Mouse (Mus musculus): Measurements from ENCODE around the gene Cby3.

The Cby3 gene

GRCm38 (mm10) chr11:50388217-50388929 lies 34.1 kb downstream of the Cby3 start:
- DNase-seq (ENCODE audit: low read depth, low spot score), result no peak

DNA sequence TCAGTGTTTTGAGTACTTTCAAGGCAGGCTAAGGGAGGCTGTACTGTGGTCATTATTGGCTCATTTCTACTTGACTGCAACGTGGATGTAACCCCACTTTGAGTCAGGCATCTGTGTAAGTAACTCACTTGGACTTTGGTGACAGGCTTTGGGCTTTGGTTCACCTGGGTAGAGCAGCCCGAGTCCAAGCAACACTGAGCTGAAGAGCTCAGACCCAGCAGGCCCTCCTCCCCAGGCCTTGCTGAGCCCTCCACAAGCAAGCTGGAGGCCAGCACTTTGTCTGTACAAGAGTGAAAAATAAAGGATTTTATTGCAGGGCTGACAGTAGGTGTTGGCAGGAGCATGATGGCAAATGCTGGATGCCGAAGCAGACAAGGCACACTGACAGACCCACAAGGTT lies 34.7 kb downstream of the Cby3 start:
- DNase-seq (ENCODE audit: low read depth, low spot score), result no peak

DNA sequence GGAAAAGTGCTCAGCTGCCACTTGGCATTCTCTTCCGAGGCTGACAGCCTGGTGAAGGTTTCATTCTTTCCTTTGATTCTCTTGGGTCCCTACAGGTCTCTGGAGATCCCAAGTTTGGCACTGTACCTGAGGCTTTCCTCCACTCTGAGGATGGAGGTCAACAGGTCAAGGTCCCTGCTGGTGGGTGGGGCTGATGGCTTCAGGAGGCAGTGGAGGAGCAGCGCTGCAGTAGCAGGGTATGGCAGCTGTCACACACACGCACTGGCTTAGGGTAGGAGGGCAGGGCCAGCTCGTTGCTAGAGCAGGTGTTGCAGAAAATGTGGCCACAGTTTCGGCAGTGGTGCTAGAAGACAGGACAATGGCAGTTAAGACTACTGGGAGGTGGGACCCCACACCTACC lies 35.4 kb downstream of the Cby3 start:
- no peak for DNase-seq (ENCODE audit: low read depth, low spot score)

DNA sequence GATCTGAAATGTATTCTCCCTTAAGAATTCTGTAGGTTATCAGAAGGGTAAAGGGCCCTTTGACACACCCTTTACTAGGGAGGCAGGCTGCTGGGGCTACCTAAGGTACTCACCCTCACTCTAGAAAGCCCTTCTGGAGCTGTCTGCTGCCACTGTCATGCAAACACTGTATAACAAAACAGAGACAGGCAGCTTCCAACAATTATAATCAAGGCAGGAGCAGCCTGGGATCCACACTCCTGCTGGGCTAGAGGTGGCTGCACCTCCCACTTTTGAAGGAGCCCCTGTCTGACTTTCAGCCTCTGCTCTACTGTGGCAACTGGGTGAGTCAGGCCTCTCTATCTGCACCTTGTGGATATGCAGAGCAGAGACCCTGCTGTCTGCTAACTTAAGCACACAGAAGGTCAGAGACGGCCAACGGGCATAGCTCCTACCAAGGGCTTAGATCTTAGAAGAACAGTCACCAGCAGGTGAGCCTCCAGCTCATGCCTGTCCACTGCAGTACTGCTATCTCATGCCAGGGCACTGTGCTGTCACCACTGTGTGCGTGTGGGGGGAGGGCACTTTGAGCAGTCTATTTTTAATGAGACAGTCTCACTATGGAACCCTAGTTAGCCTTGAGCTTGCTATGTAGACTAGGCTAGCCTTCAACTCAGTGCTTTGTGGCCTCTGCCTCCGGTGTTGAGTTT lies 37.2 kb downstream of the Cby3 start:
- DNase-seq (ENCODE audit: low read depth, low spot score), result no peak

- no peak for DNase-seq (ENCODE audit: low read depth, low spot score)
These were observed 39.0 kb downstream of the Cby3 start for GRCm38 (mm10) chr11:50393306-50393705.

- DNase-seq (ENCODE audit: low read depth, low spot score), result no peak
These were observed 40.5 kb downstream of the Cby3 start for GRCm38 (mm10) chr11:50394731-50395130.

- DNase-seq (ENCODE audit: low read depth, low spot score), result no peak
These were observed 42.6 kb downstream of the Cby3 start for GRCm38 (mm10) chr11:50396766-50397307.

- no peak for DNase-seq (ENCODE audit: low read depth, low spot score)
These were observed 43.1 kb downstream of the Cby3 start for GRCm38 (mm10) chr11:50397316-50397715.

- no peak for DNase-seq (ENCODE audit: low read depth, low spot score)
These were observed 44.5 kb downstream of the Cby3 start for GRCm38 (mm10) chr11:50398803-50399202.

DNA sequence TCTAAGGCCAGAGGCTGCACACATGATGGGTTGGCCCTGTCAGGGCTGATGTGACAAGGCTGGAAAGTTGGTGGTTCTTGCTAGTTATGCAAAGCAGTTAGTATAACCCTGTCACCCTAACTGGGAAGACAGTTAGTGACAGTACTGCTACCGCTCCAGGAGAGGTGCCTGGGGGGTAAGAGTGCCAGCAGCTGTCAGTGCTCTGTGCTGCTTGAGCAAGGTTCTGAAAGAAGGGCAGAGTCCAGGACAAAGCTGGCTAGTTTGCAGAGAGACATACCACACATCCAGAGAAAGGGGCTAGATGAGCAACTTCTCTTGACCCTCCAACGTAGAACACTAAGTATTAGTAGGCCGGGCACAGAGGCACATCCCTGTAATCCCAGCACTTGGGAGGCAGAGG lies 48.2 kb downstream of the Cby3 start:
- DNase-seq (ENCODE audit: low read depth, low spot score), result no peak

- no peak for DNase-seq (ENCODE audit: low read depth, low spot score)
These were observed 49.2 kb downstream of the Cby3 start for GRCm38 (mm10) chr11:50403367-50404014.

GRCm38 (mm10) chr11:50407235-50407634 lies 53.0 kb downstream of the Cby3 start:
- no peak for DNase-seq (ENCODE audit: low read depth, low spot score)
